Mouse (Mus musculus) ovary, postnatal 36 days (tissue): ENCODE measurements around the gene Npas3.

Source experiments
- DNase-seq: peaks from one replicate; pipeline ENCODE4 v3.0.0; 2022; ENCODE audit warnings: low spot score, mixed read lengths

Gene Npas3

DNA sequence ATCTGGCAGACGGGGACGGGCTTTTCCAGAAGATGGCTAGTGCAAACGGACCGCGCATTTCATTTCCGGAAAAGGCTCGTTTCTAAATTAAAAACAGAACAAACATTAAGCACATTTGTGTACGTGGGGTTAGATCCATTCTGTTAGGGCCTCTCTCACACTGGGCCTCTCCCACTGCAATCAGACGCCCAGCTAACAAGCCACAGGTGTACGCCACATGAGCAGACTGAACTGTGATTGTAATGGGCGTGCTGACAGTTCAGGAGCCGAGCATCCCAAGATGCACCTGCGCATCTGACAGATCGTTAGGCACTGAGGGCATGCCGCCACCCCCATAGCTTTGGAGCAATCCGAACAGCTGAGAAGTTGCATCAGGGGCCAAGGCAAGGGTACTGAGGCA is 816.5 kb downstream of the Npas3 start:
- no peak for DNase-seq

GRCm38 (mm10) chr12:54065607-54066006 is 817.1 kb downstream of the Npas3 start:
- DNase-seq = no peak

- DNase-seq = no peak
Observed at GRCm38 (mm10) chr12:54067419-54067818, 818.9 kb downstream of the Npas3 start.

GRCm38 (mm10) chr12:54067886-54068756 is 819.6 kb downstream of the Npas3 start:
- peak; percentile 48 for DNase-seq

GRCm38 (mm10) chr12:54068757-54069146 is 820.3 kb downstream of the Npas3 start:
- DNase-seq = no peak

- no peak for DNase-seq
Observed at GRCm38 (mm10) chr12:54074012-54074411, 825.5 kb downstream of the Npas3 start.

- DNase-seq = no peak
Observed at GRCm38 (mm10) chr12:54080996-54081395, 832.5 kb downstream of the Npas3 start.

- DNase-seq = no peak
Observed at GRCm38 (mm10) chr12:54093729-54094128, 845.3 kb downstream of the Npas3 start.

GRCm38 (mm10) chr12:54096492-54096891 is 848.0 kb downstream of the Npas3 start:
- DNase-seq = no peak

GRCm38 (mm10) chr12:54098136-54098535 is 849.7 kb downstream of the Npas3 start:
- DNase-seq = no peak

GRCm38 (mm10) chr12:54098785-54099184 is 850.3 kb downstream of the Npas3 start:
- DNase-seq = peak; percentile 74

DNA sequence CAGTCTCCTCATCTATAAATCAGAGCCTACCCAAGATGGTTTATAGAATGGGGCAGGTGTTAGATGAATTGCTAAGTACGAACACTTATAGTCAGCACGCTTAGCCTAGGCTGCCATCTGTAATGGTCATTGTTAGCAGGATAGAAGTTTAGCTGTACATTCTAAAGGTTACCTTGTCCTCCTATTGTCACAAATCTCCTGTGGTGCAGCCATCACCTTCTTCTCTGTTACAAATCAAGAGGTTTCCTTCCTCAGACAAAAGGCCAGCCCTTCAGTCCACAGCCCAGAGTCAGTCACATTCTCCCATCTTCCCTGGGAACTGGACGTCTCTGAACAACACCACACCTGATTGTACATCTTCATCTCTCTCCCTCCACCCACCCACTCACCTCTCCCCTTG is 851.0 kb downstream of the Npas3 start:
- DNase-seq = no peak

DNA sequence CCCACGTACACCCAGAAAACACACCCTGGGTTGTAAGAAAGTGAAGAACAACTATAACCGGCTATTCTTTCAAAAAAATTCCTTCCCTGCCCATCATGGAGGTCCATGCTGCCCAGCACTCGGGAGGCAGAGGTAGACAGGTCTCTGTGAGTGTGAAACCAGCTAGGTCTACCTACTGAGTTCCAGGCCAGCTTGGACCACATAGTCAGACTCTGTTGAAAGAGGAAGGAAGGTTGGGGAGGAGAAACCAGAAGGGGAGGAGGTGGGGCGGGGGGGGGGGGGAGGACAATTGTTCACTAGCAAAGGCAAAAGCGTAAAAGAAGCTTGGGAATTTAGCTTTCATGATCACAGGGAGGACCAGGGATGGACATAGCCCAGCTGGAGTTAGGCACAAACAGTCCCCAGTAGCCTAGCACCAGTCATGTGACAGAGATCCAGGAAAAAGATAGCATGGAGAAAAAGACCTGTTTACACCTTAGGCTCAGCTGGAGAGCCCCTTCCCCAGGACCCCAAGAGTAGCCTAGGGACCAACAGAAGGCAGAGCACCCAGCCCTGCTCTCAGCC is 852.9 kb downstream of the Npas3 start:
- DNase-seq = no peak

DNA sequence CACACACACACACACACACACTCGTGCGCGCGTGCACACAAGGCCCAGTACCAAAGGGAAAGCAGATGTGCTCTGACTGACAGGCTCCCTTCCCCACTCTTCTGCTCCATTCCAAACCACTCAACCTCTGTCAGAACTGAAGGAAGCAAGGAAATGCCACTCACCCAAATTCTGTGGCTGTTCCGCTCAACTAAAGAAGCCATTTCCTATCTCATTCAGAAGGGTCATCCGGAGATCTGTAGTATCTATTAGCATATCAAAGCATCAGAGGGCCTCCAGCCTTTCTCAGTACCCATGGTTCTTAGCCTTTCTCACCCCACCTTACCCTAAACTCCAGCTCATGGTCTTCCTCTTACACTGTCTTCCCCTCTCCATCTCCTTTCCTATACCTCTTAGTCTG is 854.0 kb downstream of the Npas3 start:
- DNase-seq = no peak

DNA sequence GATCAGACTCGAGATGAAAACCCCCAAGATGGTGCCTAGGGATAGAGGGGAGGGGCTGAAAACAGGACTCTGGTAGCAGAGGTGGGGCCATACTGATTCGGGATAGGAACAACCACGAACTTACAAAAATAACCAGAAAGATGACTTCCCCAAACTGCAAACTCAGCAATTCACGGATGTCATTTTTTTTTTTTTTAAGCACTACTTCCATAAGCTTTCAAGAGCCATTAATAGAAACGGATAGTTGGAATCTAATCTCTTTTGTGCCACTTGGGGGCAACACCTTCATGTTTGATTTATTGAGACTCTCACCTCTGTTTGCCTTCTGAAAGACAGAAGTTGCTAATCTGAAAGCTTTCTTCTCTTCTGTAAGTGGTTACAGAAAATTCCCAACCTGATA is 857.1 kb downstream of the Npas3 start:
- DNase-seq = no peak

- no peak for DNase-seq
Observed at GRCm38 (mm10) chr12:54105946-54106345, 857.5 kb downstream of the Npas3 start.

GRCm38 (mm10) chr12:54110342-54110741 is 861.9 kb downstream of the Npas3 start:
- DNase-seq = no peak

GRCm38 (mm10) chr12:54110930-54111329 is 862.5 kb downstream of the Npas3 start:
- no peak for DNase-seq

GRCm38 (mm10) chr12:54120386-54120785 is 871.9 kb downstream of the Npas3 start:
- DNase-seq = no peak

DNA sequence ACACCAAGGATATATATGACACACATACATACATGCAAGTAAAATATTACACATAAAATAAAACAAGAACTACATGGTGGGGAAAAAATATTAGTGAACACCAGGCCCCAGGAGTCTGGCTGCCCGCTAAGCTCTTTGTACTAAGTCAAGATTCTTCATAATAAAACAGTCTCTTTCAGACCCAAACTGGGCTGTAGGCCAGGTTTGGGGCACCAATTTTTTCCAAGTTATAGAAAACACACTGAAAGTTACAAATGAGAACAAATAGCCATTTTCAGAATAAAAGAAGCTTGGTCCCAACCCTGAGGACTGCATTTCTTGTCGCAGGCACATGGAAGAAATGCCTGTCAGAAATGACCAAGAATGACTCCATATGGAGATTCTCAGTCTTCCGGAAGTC is 872.8 kb downstream of the Npas3 start:
- DNase-seq = no peak
